Mouse (Mus musculus) spleen, adult 2 months (tissue): ENCODE results near the gene Cnga4. TPM values are rescaled to one million over a fixed set of nuclear protein-coding genes. Genes with fewer than 3 reads are reported as not detected.
"Not testable (repeated sequence)": the region's sequence is repeated elsewhere in the genome, so short reads cannot be mapped to it uniquely, and the experiment has no call there.

Source experiments
- DNase-seq, 2 experiments: peaks; one replicate each; pipeline versions ENCODE4 v3.0.0 to v3.0.0-alpha.2; 2012 to 2021; ENCODE audit warnings: low spot score in 2 of 2, low read depth in 1 of 2
- H3K27ac ChIP-seq: fragments of 200-500 bp; 2 replicates; pipeline ENCODE4 v1.5.1; 2012; ENCODE audit warnings: low read length, inconsistent platforms; ENCODE audit not compliant: insufficient read depth
- H3K27me3 ChIP-seq: fragments of 200-500 bp; 2 replicates; pipeline ENCODE4 v1.6.1; 2012; ENCODE audit warnings: mild to moderate bottlenecking, moderate library complexity, low read length, inconsistent platforms; ENCODE audit not compliant: control insufficient read depth, insufficient read depth
- H3K36me3 ChIP-seq: fragments of 200-500 bp; 2 replicates; pipeline ENCODE4 v1.6.1; 2012; ENCODE audit warnings: mild to moderate bottlenecking, low read length, inconsistent platforms; ENCODE audit not compliant: control insufficient read depth, insufficient read depth
- H3K4me1 ChIP-seq: fragments of 200-500 bp; 2 replicates; pipeline ENCODE4 v1.6.1; 2011; ENCODE audit warnings: inconsistent platforms; ENCODE audit not compliant: control insufficient read depth, insufficient read depth, insufficient read length
- H3K4me3 ChIP-seq: fragments of 200-500 bp; 2 replicates; pipeline ENCODE4 v1.5.1; 2011; ENCODE audit warnings: mild to moderate bottlenecking, inconsistent platforms; ENCODE audit not compliant: insufficient read depth, insufficient read length; ENCODE audit errors: extremely low read depth
- CTCF ChIP-seq: fragments of 200-500 bp; IDR thresholded peaks from 2 replicates; pipeline ENCODE4 v1.5.1; 2011; ENCODE audit warnings: mild to moderate bottlenecking, inconsistent platforms; ENCODE audit not compliant: insufficient read depth, insufficient read length, insufficient replicate concordance; ENCODE audit errors: extremely low read depth
- POLR2A ChIP-seq: fragments of 200-500 bp; IDR thresholded peaks from 2 replicates; pipeline ENCODE4 v1.6.1; 2011; ENCODE audit warnings: low read depth, low read length, inconsistent platforms
- WGBS: fragments of 180-500 bp; shearing (Covaris S2); methylation state at CpG from one replicate; pipeline ENCODE4 v1.1.7; 2018; 5-methylcytosine and 5-hydroxymethylcytosine counted together
- polyA plus RNA-seq: library from polyadenylated mRNA; depleted of rRNA; stranded (reverse); fragments of >200 nt; gene quantifications from 2 replicates; pipeline ENCODE4 v1.2.3, GENCODE M21; 2012; rRNA removed

Cnga4 gene
- polyA plus RNA-seq, 1 experiment, result not detected

GRCm38 (mm10) chr7:105432058-105432457 lies 27.7 kb downstream of the Cnga4 start:
- Histone ChIP-seq H3K27ac (no peak overlapping the region), H3K4me3 (no peak overlapping the region), H3K27me3 (no peaks in the 10 kb centered on the region), H3K36me3 (no peaks in the 10 kb centered on the region), H3K4me1 (no peaks in the 10 kb centered on the region)
- DNase-seq, result no peak
- TF ChIP-seq CTCF (no peak), POLR2A (no peak)
- WGBS, result 59% methylated on average over 1 of the region's 1 CpGs

DNA sequence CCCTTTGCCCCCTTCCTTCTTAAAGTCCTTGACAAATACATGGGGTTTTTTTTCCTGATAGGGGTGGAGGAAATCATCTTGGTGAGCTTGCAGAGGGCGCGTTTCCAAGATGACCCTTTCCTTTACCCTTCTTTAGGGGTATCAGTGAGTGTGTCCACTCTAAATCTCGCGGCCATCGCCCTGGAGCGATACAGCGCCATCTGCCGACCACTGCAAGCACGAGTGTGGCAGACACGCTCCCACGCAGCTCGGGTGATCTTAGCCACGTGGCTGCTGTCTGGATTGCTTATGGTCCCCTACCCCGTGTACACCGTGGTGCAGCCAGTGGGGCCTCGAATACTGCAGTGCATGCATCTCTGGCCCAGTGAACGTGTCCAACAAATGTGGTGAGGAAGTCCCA lies 29.5 kb downstream of the Cnga4 start:
- Histone ChIP-seq H3K27ac (no peak overlapping the region), H3K4me1 (no peaks in the 10 kb centered on the region), H3K4me3 (no peak overlapping the region), H3K36me3 (no peaks in the 10 kb centered on the region), H3K27me3 (no peaks in the 10 kb centered on the region)
- no peak for DNase-seq
- WGBS, result 82% methylated on average over 17 of the region's 17 CpGs
- no peak for TF ChIP-seq POLR2A
- TF ChIP-seq CTCF, result no peak

DNA sequence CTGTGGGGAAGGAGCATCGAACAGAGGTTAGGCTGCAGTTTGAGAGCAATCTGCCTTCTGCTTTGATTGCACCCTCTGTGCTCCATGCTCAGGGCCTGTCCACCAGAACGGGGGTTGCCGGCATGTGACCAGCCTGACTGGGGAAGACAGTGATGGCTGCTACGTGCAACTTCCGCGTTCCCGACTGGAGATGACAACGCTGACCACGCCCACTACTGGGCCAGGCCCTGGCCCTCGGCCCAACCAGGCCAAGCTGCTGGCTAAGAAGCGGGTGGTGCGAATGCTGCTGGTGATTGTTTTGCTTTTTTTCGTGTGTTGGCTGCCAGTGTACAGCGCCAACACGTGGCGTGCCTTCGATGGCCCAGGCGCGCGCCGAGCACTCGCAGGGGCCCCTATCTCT lies 30.4 kb downstream of the Cnga4 start:
- Histone ChIP-seq H3K27ac (no peak overlapping the region), H3K4me1 (no peaks in the 10 kb centered on the region), H3K27me3 (no peaks in the 10 kb centered on the region), H3K36me3 (no peaks in the 10 kb centered on the region), H3K4me3 (no peak overlapping the region)
- no peak for DNase-seq
- no peak for TF ChIP-seq CTCF
- no peak for TF ChIP-seq POLR2A
- whole genome bisulfite sequencing, result 87% methylated on average over 22 of the region's 22 CpGs

- DNase-seq, result no peak
- Histone ChIP-seq H3K27ac (no peak overlapping the region), H3K27me3 (no peaks in the 10 kb centered on the region), H3K4me1 (no peaks in the 10 kb centered on the region), H3K36me3 (no peaks in the 10 kb centered on the region), H3K4me3 (no peak overlapping the region)
- WGBS, result 80% methylated on average over 7 of the region's 7 CpGs
- TF ChIP-seq POLR2A (no peak), CTCF (no peak)
Measured at GRCm38 (mm10) chr7:105437979-105438772, 33.8 kb downstream of the Cnga4 start.

GRCm38 (mm10) chr7:105441426-105441825 lies 37.1 kb downstream of the Cnga4 start:
- TF ChIP-seq POLR2A, result no peak
- TF ChIP-seq CTCF, result no peak
- no peaks in the 10 kb centered on the region for H3K36me3 ChIP-seq
- no peak for DNase-seq
- no peak overlapping the region for H3K4me3 ChIP-seq
- 64% methylated on average over 4 of the region's 4 CpGs for WGBS
- no peaks in the 10 kb centered on the region for H3K4me1 ChIP-seq
- H3K27ac ChIP-seq, result no peak overlapping the region
- no peaks in the 10 kb centered on the region for H3K27me3 ChIP-seq

GRCm38 (mm10) chr7:105445076-105445475 lies 40.7 kb downstream of the Cnga4 start:
- no peak overlapping the region for H3K4me3 ChIP-seq
- H3K27ac ChIP-seq, result no peak overlapping the region
- no peak for TF ChIP-seq POLR2A
- TF ChIP-seq CTCF, result no peak
- 73% methylated on average over 3 of the region's 3 CpGs for whole genome bisulfite sequencing
- DNase-seq, result no peak
- H3K27me3 ChIP-seq, result no peaks in the 10 kb centered on the region
- no peaks in the 10 kb centered on the region for H3K36me3 ChIP-seq
- no peaks in the 10 kb centered on the region for H3K4me1 ChIP-seq

DNA sequence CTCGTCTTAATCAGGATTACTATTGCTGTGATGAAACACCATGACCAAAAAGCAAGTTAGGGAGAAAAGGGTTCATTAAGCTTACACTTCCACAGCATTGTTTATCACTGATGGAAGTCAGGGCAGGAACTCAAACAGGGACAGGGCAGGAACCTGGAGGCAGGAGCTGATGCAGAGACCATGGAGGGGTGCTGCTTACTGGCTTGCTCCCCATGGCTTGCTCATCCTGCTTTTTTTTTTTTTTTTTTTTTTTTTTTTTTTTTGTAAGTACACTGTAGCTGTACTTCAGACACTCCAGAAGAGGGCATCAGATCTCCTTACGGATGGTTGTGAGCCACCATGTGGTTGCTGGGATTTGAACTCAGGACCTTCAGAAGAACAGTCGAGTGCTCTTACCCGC lies 49.0 kb downstream of the Cnga4 start:
- H3K36me3 ChIP-seq, H3K27me3 ChIP-seq, H3K4me1 ChIP-seq, DNase-seq, H3K27ac ChIP-seq, H3K4me3 ChIP-seq: not testable (repeated sequence)
- 79% methylated on average over 4 of the region's 4 CpGs for WGBS

Other genes starting within 250 kb of the Cnga4 start
- gene Olfr684, start 240.9 kb upstream of the Cnga4 start, polyA plus RNA-seq, result not detected in 2 replicates
- gene Olfr685, start 218.6 kb upstream of the Cnga4 start, polyA plus RNA-seq, result not detected in 2 replicates
- not detected in 2 replicates for gene Olfr686, start 197.1 kb upstream of the Cnga4 start, polyA plus RNA-seq
- not detected in 2 replicates for gene Olfr688, start 116.5 kb upstream of the Cnga4 start, polyA plus RNA-seq
- gene Olfr689, start 93.4 kb upstream of the Cnga4 start, polyA plus RNA-seq, result not detected in 2 replicates
- not detected in 2 replicates for gene Olfr690, start 70.5 kb upstream of the Cnga4 start, polyA plus RNA-seq
- gene Olfr691, start 62.3 kb upstream of the Cnga4 start, polyA plus RNA-seq, result not detected in 2 replicates
- gene Olfr692, start 36.3 kb upstream of the Cnga4 start, polyA plus RNA-seq, result not detected in 2 replicates
- not detected in 2 replicates for gene Gm5901, start 29.5 kb upstream of the Cnga4 start, polyA plus RNA-seq
- gene Fam160a2, start 4.5 kb upstream of the Cnga4 start, polyA plus RNA-seq, result 36.2 and 38.6 TPM in 2 replicates
- 0.11 TPM in 1 of 2 replicates, not detected in the other for gene Cckbr, start 21.2 kb downstream of the Cnga4 start, polyA plus RNA-seq
- 35.1 and 53.9 TPM in 2 replicates for gene Cavin3, start 77.7 kb downstream of the Cnga4 start, polyA plus RNA-seq
- 20.3 and 23.9 TPM in 2 replicates for gene Smpd1, start 149.8 kb downstream of the Cnga4 start, polyA plus RNA-seq
- gene Apbb1, start 177.1 kb downstream of the Cnga4 start, polyA plus RNA-seq, result 9.9 and 12.7 TPM in 2 replicates
- gene Hpx, start 195.6 kb downstream of the Cnga4 start, polyA plus RNA-seq, result 0.37 and 0.61 TPM in 2 replicates
- 25.4 and 35.1 TPM in 2 replicates for gene Trim3, start 229.0 kb downstream of the Cnga4 start, polyA plus RNA-seq
- 87.3 and 118 TPM in 2 replicates for gene Timm10b, start 235.5 kb downstream of the Cnga4 start, polyA plus RNA-seq
- gene Arfip2, start 235.8 kb downstream of the Cnga4 start, polyA plus RNA-seq, result 38.1 and 38.3 TPM in 2 replicates
- 155 and 230 TPM in 2 replicates for gene Gm45799, start 236.0 kb downstream of the Cnga4 start, polyA plus RNA-seq
- 1.4 and 2.3 TPM in 2 replicates for gene Dnhd1, start 246.3 kb downstream of the Cnga4 start, polyA plus RNA-seq